Mouse (Mus musculus) cerebellum, adult 2 months (tissue): Measurements from ENCODE around the gene Coq8b.

Experiments
- CTCF ChIP-seq: fragments of 200-500 bp; IDR thresholded peaks from 2 replicates; pipeline ENCODE4 v1.5.1; 2011; ENCODE audit warnings: low read depth, mild to moderate bottlenecking, control low read depth, low read length, moderate library complexity, borderline replicate concordance; ENCODE audit not compliant: insufficient read depth
- POLR2A ChIP-seq: fragments of 200-500 bp; IDR thresholded peaks from 2 replicates; pipeline ENCODE4 v1.6.1; 2011; ENCODE audit warnings: low read length, control low read depth, borderline replicate concordance; ENCODE audit not compliant: insufficient read depth

DNA sequence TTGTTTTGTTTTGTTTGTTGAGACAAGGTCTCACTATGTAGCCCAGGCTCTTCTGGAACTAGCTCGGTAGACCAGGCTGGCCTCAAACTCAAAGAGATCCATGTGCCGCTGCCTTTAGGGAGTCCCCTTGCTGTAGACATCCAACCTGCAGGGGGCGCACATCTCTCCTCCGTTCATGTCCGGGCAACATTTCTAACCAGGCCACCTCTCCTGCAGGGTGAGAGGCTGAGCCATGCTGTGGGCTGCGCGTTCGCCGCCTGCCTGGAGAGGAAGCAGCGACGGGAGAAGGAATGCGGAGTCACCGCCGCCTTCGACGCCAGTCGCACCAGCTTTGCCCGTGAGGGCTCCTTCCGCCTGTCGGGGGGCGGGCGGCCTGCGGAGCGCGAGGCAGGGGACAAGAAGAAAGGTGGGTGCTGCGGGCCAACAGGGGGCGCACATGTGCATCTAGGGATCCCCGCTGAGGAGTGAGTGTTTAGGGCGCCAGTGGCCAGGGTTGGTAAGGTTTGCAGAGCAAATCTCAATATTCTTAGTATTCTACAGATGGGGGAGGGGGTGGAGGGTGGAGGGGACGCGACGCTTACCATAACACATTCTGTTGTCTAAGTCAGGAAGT lies 41.0 kb downstream of the Coq8b start:
- TF ChIP-seq CTCF (peak; percentile 48; the same call in 1 of the 2 replicates), POLR2A (no peak)
